Mouse (Mus musculus) brain, embryonic 14.5 days (tissue): ENCODE results near the gene Iqsec3.

Experiments
- CTCF ChIP-seq: fragments of 200-500 bp; IDR thresholded peaks from 2 replicates; pipeline ENCODE4 v1.5.1; 2012; ENCODE audit warnings: inconsistent platforms, mild to moderate bottlenecking, moderate library complexity, borderline replicate concordance; ENCODE audit not compliant: insufficient read depth, insufficient read length; ENCODE audit errors: extremely low read depth
- POLR2A ChIP-seq: fragments of 200-500 bp; IDR thresholded peaks from 2 replicates; pipeline ENCODE4 v1.6.1; 2012; ENCODE audit warnings: mild to moderate bottlenecking, inconsistent platforms, borderline replicate concordance; ENCODE audit not compliant: poor library complexity, insufficient read depth, insufficient read length, severe bottlenecking; ENCODE audit errors: extremely low read depth

GRCm38 (mm10) chr6:121498819-121499535 is 25.5 kb upstream of the Iqsec3 start:
- no peak for TF ChIP-seq CTCF
- TF ChIP-seq POLR2A, result no peak
